Mouse (Mus musculus) midbrain, embryonic 15.5 days (tissue): ENCODE data around the gene Eml1. TPM values are rescaled to one million over a fixed set of nuclear protein-coding genes. Genes with fewer than 3 reads are reported as not detected.

Source experiments
- ATAC-seq: fragments of 200-750 bp; cut with Nextera tagmentation; replicated peaks from 2 replicates; pipeline ENCODE4 v1.8.0; 2017; ENCODE audit warnings: moderate TSS enrichment
- H3K27ac ChIP-seq: fragments of 300-500 bp; sonication (generic); 2 replicates; pipeline ENCODE4 v1.5.1; 2015; ENCODE audit warnings: mild to moderate bottlenecking, inconsistent platforms
- H3K27me3 ChIP-seq: fragments of 300-500 bp; sonication (generic); replicated peaks from 2 replicates; pipeline ENCODE4 v1.6.1; 2015; ENCODE audit warnings: inconsistent platforms
- H3K36me3 ChIP-seq: fragments of 300-500 bp; sonication (generic); replicated peaks from 2 replicates; pipeline ENCODE4 v1.6.1; 2015; ENCODE audit warnings: inconsistent platforms
- H3K4me1 ChIP-seq: fragments of 300-500 bp; sonication (generic); 2 replicates; pipeline ENCODE4 v1.6.1; 2015; ENCODE audit warnings: inconsistent platforms
- H3K4me2 ChIP-seq: fragments of 300-500 bp; sonication (generic); 2 replicates; pipeline ENCODE4 v1.6.1; 2015; ENCODE audit warnings: inconsistent platforms, mild to moderate bottlenecking, moderate library complexity
- H3K4me3 ChIP-seq: fragments of 300-500 bp; sonication (generic); 2 replicates; pipeline ENCODE4 v1.5.1; 2015; ENCODE audit warnings: mild to moderate bottlenecking, inconsistent platforms
- H3K9ac ChIP-seq: fragments of 300-500 bp; sonication (generic); 2 replicates; pipeline ENCODE4 v1.6.1; 2015; ENCODE audit warnings: mild to moderate bottlenecking, inconsistent platforms
- H3K9me3 ChIP-seq: fragments of 300-500 bp; sonication (generic); 2 replicates; pipeline ENCODE4 v1.6.1; 2016; ENCODE audit warnings: inconsistent platforms
- WGBS: fragments of 180-500 bp; shearing (Covaris S2); methylation state at CpG from one replicate; pipeline ENCODE4 v1.1.7; 2015; ENCODE audit warnings: mixed read lengths; 5-methylcytosine and 5-hydroxymethylcytosine counted together
- polyA plus RNA-seq: library from polyadenylated mRNA; unstranded; fragments of >200 nt; fragmentation: Nextera tagmentation; extraction: Ambion mirVana; gene quantifications from 2 replicates; pipeline ENCODE4 v1.2.1, GENCODE M21; 2015

Eml1 gene
- polyA plus RNA-seq: 52.9 and 61.3 TPM in 2 replicates

DNA sequence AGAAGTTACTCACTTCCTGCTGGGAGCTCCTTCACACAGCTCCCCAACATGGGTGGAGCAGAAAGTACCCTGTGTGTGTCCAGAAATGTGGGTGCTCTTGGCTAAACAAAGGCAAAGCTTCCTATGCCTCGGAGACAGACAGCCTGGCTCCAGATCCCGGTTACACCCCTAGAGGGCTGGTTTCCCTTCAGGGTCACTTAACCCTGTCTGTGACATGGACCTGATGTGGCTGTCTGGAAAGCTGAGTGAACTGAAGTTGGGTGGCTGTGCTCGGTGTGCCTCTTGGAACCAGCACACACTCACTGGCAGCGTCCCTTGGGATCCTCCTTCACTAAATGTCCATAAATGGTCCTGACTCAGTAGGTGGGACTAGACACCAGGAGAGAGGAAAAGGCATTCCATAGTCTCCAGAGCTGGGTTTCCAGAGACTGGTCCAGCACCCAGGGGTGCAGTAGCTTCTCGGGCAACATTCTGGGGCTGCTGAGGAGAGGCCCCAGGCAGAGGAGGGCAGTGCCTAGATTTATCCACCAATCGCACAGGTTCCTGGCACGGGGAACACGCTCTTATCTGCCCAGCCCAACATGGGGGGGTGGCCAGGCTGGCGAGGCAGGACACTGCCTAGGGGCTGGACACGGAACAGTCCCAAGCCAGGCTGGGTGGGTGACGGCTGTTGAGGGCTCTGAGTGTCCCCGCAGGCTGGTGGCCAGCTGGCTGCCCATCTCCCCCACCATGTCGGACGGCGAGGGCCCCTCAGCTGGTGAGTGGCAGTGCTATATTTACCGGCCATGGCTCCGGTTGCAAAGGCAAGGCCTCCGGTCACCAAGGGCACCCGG is at the start of gene Eml1:
Gene Eml1, plus strand, starts transcription at position 362 of the 833 bp plus-strand sequence.
- no peak within 1 kb of the TSS for H3K4me2 ChIP-seq
- 78% methylated on average over 19 of the region's 19 CpGs for WGBS
- ATAC-seq: no peak

DNA sequence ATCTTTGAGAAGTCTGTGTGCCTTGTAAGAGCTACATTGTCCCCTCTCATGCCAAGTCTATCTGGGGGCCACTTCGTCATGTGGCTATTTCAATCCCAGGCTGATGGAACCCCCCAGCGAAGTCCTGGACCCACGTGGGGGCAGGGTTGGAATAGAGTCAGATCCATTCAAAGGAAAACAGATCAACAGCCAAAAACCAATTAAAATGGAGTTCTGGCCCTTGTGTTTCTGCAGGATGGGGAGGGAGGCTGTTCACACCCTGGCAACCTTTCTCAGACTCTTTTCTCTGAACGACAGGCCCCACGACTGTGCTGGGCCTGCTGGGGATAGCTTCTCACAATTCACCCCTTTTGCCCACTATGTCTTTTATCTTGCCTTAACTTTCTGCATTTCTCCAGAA is 44.4 kb upstream of the Eml1 start:
- Histone ChIP-seq H3K9me3 (no peaks in the 10 kb centered on the region), H3K4me3 (no peak overlapping the region), H3K9ac (no peak overlapping the region), H3K4me1 (peaks cover 21% of the 10 kb centered on the region), H3K27ac (no peak overlapping the region), H3K4me2 (no peak overlapping the region), H3K36me3 (no peaks in the 10 kb centered on the region), H3K27me3 (0 out of 2 replicates have a peak, but pooled peaks cover 2% of the 10 kb centered on the region)
- no peak for ATAC-seq
- WGBS: 44% methylated on average over 5 of the region's 5 CpGs

More for the DNA sequence above, at the start of gene Eml1:
- no peak within 1 kb of the TSS for H3K27ac ChIP-seq
- no peak within 1 kb of the TSS for H3K9ac ChIP-seq
- H3K36me3 ChIP-seq: no peaks in the 10 kb centered on the region
- no peak within 1 kb of the TSS for H3K4me3 ChIP-seq
- no peaks in the 10 kb centered on the region for H3K9me3 ChIP-seq
- H3K27me3 ChIP-seq: no peaks in the 10 kb centered on the region
- no peaks in the 10 kb centered on the region for H3K4me1 ChIP-seq

DNA sequence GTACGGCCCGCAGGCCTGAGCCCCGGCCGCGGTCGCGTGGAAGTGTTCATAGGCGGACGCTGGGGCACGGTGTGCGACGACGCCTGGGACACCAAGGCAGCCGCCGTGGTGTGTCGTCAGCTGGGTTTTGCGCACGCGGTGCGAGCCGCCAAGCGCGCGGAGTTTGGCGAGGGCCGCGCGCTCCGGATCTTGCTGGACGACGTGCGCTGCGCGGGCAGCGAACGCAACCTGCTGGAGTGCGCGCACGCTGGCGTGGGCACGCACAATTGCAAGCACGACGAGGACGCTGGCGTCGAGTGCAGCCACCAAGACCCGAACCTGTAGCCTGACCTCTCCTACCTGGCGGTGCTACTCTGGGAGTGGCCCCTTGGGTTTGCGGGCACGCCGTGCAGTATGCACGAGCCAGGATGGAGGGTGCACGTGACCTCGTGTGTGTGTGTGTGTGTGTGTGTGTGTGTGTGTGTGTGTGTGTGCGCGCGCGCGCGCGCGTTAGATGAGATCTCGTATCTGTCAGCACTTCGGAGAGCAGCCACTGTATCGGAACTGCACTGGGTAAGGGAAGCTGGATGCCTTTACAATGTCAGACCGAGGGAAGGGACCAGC is 42.8 kb upstream of the Eml1 start:
- Histone ChIP-seq H3K4me3 (peak overlapping the region; percentile 46), H3K9ac (peak overlapping the region; percentile 59), H3K27ac (no peak overlapping the region), H3K4me1 (peaks cover 20% of the 10 kb centered on the region), H3K36me3 (no peaks in the 10 kb centered on the region), H3K9me3 (no peaks in the 10 kb centered on the region), H3K4me2 (peak overlapping the region; percentile 81), H3K27me3 (0 out of 2 replicates have a peak, but pooled peaks cover 2% of the 10 kb centered on the region)
- WGBS: 3% methylated on average over 66 of the region's 66 CpGs
- peak; percentile 72 for ATAC-seq

DNA sequence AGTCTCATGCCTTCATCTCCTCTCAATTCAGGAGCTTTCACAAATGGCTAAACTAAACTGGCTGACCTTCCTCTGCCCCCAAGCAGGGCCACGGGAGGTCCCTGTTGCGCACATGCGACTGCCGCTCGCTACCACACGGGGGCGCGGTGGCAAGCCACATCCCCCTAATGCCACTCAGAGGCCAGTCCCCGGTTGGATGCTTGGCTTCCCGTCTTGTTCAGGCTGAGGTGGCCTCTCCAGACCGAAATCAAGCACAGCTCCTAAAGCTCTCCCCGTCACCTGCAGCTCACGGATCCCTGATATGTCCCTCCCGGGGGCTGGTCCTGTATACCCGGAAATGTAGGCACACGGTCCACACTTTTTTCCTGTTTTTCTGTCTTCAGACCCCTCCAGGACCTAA is 37.7 kb upstream of the Eml1 start:
- peak overlapping the region; percentile 78 for H3K27ac ChIP-seq
- 1% methylated on average over 16 of the region's 16 CpGs for WGBS
- H3K36me3 ChIP-seq: no peaks in the 10 kb centered on the region
- H3K27me3 ChIP-seq: 0 out of 2 replicates have a peak, but pooled peaks cover 2% of the 10 kb centered on the region
- H3K9me3 ChIP-seq: no peaks in the 10 kb centered on the region
- ATAC-seq: peak; percentile 16
- 0 out of 2 replicates have a peak overlapping the region, but pooled peaks have one; percentile 13 for H3K9ac ChIP-seq
- H3K4me3 ChIP-seq: peak overlapping the region; percentile 76
- peaks cover 26% of the 10 kb centered on the region for H3K4me1 ChIP-seq
- peak overlapping the region; percentile 99 for H3K4me2 ChIP-seq

DNA sequence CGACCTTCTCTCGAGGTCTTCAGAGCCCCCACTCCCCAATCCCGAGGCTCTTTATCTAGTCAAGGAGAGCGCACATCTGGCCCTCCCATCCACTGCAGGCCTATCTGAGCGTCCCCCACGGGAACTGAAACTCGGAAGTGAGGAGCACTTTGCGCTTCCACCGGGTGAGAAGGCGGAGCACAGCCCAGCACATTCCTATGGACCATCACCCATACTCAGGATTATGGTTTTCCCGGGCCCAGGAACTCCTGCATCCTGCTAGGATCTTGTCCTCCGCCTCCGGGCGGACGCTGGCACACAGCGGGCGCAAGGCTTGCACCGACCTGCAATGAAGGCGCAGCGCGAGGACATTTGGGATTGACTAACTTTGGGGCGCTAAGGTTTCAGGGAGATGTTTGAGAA is 37.3 kb upstream of the Eml1 start:
- WGBS: 2% methylated on average over 22 of the region's 22 CpGs

DNA sequence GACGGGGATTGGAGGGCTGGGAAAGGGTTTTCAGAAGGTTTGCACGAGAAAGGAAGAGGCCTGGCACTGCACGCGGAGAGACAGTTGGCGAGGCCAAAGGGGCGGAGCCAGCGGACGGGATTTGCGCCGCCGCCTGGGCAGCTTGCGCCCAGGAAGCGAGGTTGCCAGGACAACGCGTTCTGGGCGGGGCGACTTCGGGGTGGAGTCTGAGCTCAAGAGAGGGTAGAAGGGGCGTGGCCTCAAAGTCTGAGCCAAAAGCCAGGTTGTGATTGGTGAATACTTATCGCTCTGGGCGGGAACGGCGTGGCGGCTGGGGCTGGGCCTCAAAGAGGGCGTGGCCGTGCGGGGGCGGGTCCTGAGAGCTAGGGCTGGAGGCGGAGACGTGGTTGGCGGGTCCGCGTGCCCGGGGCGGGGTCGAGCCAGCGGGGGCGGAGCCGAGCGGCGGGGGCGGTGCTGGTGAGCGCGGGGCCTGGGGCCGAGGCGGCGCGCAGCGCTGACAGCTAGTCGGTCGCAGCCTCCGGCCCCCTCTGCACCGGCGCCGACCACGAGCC is 36.8 kb upstream of the Eml1 start, which contains the start of gene Cyp46a1:
Gene Cyp46a1, plus strand, starts transcription at position 487 of the 551 bp plus-strand sequence.
- Histone ChIP-seq H3K27me3 (no peaks in the 10 kb centered on the region), H3K36me3 (no peaks in the 10 kb centered on the region), H3K4me1 (peaks cover 16% of the 10 kb centered on the region), H3K27ac (peak within 1 kb of the TSS; percentile 78), H3K9ac (peak within 1 kb of the TSS; percentile 67), H3K9me3 (no peaks in the 10 kb centered on the region), H3K4me2 (peak within 1 kb of the TSS; percentile 99), H3K4me3 (peak within 1 kb of the TSS; percentile 76)
- 0% methylated on average over 40 of the region's 56 CpGs for WGBS
- peak; percentile 93 for ATAC-seq

More for the DNA sequence above, 37.3 kb upstream of the Eml1 start:
- Histone ChIP-seq H3K27me3 (0 out of 2 replicates have a peak, but pooled peaks cover 2% of the 10 kb centered on the region), H3K36me3 (no peaks in the 10 kb centered on the region), H3K4me1 (peaks cover 21% of the 10 kb centered on the region), H3K4me3 (peak overlapping the region; percentile 76), H3K4me2 (peak overlapping the region; percentile 99), H3K9ac (0 out of 2 replicates have a peak overlapping the region, but pooled peaks have one; percentile 13), H3K27ac (peak overlapping the region; percentile 78), H3K9me3 (no peaks in the 10 kb centered on the region)
- peak; percentile 51 for ATAC-seq

DNA sequence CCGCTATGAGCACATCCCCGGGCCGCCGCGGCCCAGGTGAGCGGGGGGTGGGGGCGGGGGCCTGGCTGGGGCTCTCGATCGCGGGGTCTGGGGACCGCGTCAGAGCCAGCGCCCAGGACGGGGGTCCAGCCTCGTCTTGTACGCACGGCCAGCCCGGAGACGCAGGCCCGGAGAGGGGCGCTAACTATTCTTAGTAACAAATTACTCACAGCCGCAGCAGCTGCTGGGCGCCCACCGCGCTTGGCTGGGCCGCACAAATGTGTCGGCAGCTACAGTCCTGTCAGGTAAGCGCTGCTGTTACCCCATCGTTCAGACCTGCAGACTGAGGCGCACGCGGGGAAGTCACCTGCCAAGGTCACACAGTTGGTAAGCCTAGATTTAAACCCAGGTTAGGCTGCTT is 36.2 kb upstream of the Eml1 start:
- peak overlapping the region; percentile 99 for H3K4me2 ChIP-seq
- peaks cover 16% of the 10 kb centered on the region for H3K4me1 ChIP-seq
- H3K4me3 ChIP-seq: peak overlapping the region; percentile 76
- H3K9ac ChIP-seq: peak overlapping the region; percentile 67
- H3K36me3 ChIP-seq: no peaks in the 10 kb centered on the region
- H3K27me3 ChIP-seq: no peaks in the 10 kb centered on the region
- no peaks in the 10 kb centered on the region for H3K9me3 ChIP-seq
- 1% methylated on average over 32 of the region's 32 CpGs for WGBS
- peak overlapping the region; percentile 78 for H3K27ac ChIP-seq
- no peak for ATAC-seq

DNA sequence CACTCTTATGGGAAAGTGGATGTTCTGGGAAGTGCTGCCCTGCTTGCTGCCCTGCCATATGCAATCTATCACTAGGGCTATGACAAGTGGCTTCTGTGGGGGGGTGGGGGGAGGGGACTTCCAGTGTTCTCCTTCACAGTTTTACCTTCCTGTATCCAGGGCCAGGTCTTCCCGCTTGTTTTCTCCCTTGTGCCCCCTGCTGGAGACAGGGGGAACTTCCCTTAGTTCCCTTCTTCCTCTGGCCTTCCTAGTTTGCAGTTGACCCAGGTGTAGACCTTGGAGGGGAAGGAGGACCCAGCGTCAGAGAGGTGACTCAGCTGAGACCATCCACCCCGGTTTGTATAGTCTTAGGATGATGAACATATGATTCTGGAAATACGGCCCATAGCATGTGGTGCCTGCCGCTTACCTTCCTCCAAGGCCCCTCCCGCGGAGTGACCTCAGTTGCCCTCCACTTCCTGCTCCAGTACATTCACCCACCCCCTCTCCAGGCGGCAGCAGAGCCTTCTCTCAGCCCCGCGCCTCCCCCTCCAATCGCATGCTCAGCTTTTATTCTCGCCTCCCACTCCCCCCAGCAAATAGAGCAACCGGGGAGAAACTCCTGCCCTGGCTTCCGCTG is 32.1 kb upstream of the Eml1 start:
- Histone ChIP-seq H3K4me1 (peaks cover 9% of the 10 kb centered on the region), H3K27me3 (no peaks in the 10 kb centered on the region), H3K4me3 (no peak overlapping the region), H3K9me3 (no peaks in the 10 kb centered on the region), H3K27ac (no peak overlapping the region), H3K9ac (no peak overlapping the region), H3K36me3 (no peaks in the 10 kb centered on the region), H3K4me2 (no peak overlapping the region)
- ATAC-seq: no peak
- 40% methylated on average over 14 of the region's 14 CpGs for WGBS

DNA sequence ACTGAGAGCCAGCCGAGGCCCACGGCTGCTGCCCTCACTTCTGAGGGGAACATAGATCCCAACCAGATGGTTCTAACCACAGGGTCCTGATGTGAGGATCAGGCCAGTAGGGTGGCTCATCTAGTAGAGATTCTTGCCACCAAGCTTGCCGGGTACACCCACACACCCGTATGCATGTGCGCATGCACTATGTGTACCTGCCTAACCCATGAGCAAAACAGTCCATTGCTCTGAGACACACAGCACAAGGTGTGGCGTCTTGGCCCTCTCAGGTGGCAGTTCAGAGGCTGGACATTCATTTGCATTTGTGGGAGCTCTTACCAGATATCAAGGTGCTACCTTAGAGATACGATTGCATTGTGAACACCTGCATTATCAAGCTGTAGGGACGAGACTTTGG is 22.6 kb upstream of the Eml1 start:
- Histone ChIP-seq H3K4me1 (peaks cover 8% of the 10 kb centered on the region), H3K4me2 (no peak overlapping the region), H3K36me3 (no peaks in the 10 kb centered on the region), H3K9ac (no peak overlapping the region), H3K9me3 (no peaks in the 10 kb centered on the region), H3K27me3 (peaks cover 9% of the 10 kb centered on the region; the same call in 1 of the 2 replicates), H3K27ac (no peak overlapping the region), H3K4me3 (no peak overlapping the region)
- no peak for ATAC-seq
- WGBS: 89% methylated on average over 8 of the region's 8 CpGs

DNA sequence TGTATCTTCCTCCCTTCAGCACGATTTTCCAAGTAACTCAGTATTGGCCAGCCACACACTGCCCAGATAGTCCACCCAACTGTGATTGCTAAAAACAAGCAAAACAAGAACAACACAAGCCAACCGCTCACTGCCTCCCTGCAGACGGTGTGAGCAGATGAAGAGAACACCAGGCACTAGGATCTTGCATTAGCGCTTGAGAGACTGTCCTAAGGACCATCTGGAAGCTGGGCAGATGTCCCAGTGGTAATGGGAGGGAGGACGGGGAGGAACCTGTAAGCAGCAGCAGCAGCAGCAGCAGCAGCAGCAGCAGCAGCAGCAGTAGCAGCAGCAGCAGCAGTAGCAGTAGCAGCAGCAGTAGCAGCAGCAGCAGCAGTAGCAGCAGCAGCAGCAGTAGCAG is 21.7 kb upstream of the Eml1 start:
- no peak overlapping the region for H3K4me3 ChIP-seq
- WGBS: 71% methylated on average over 5 of the region's 5 CpGs
- no peak for ATAC-seq

DNA sequence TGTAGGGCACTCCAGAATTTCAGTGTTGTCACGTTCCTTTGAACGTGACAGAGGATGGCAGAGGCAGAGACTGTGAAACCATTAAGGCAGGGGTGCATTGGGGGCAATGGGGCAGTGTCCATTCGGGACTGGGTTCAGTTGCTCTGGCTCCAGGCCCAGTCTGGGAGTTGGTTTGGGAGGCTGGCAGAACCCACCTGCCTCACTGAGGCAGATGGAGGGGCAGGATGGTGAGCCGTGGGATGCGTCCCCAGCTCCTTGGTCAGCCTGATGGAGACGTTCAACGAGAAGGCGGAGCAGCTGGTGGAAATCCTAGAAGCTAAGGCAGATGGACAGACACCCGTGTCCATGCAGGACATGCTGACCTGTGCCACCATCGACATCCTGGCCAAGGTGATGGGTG is 19.8 kb upstream of the Eml1 start:
- H3K4me2 ChIP-seq: no peak overlapping the region
- no peaks in the 10 kb centered on the region for H3K36me3 ChIP-seq
- WGBS: 82% methylated on average over 10 of the region's 10 CpGs
- ATAC-seq: no peak
- no peak overlapping the region for H3K4me3 ChIP-seq
- no peak overlapping the region for H3K27ac ChIP-seq
- peaks cover 8% of the 10 kb centered on the region for H3K4me1 ChIP-seq
- no peak overlapping the region for H3K9ac ChIP-seq
- H3K9me3 ChIP-seq: no peaks in the 10 kb centered on the region
- H3K27me3 ChIP-seq: peaks cover 18% of the 10 kb centered on the region

More for the DNA sequence above, 21.7 kb upstream of the Eml1 start:
- Histone ChIP-seq H3K27me3 (peaks cover 17% of the 10 kb centered on the region), H3K36me3 (no peaks in the 10 kb centered on the region), H3K9ac (no peak overlapping the region), H3K27ac (no peak overlapping the region), H3K9me3 (no peaks in the 10 kb centered on the region), H3K4me2 (no peak overlapping the region), H3K4me1 (peaks cover 8% of the 10 kb centered on the region)
